Mouse (Mus musculus) bone marrow macrophage, adult 2 months (primary cell): ENCODE measurements at regions not wholly inside any gene's neighbourhood (a gene's known extent, or its start where the extent isn't known, plus 50 kb on each side); places are given as distances from the start of the nearest gene placed in this dataset.

Source experiments
- CTCF ChIP-seq: IDR thresholded peaks from 2 replicates; pipeline ENCODE4 v1.5.1; 2012; ENCODE audit warnings: low read depth, mild to moderate bottlenecking, low read length, moderate library complexity
- POLR2A ChIP-seq: IDR thresholded peaks from 2 replicates; pipeline ENCODE4 v1.6.1; 2012; ENCODE audit warnings: mild to moderate bottlenecking, low read depth, low read length, borderline replicate concordance

DNA sequence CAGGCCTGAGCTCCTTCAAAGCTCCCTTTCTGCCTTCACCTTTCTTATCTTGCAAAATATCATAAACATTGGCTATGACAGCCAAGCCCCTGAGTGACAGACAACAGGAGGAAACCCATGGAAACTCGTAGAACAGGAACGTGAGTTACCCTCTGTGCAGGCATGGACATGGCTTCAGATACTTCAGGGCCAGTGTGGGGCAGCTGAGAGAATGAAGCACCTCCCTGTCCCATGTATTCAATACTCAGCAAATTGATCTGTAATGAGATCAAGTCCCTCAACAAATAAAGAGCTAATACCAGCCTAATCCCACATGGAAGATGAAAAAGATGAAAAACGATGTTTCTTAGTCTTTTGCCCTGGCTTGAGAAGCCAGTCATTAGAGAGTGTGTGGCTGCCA is 249.5 kb downstream of the Maf start:
- TF ChIP-seq POLR2A: no peak
- TF ChIP-seq CTCF: no peak
